9 mouse cellular contexts compared by ENCODE assay signal in genomic region chr11:97198601-97199000, GRCm38 (mm10). TPM values are rescaled to one million over a fixed set of nuclear protein-coding genes. Genes with fewer than 3 reads are reported as not detected.
DNase-seq lines count a peak whose midpoint lies in the region; ATAC-seq and TF ChIP-seq lines count a peak whose summit lies in the region.
"Had no signal": no experiment of that assay in that cellular context is flagged by ENCODE, and none has a peak within 500 bp of the region (broad histone marks: within the 10 kb centered on the region; RNA-seq: fewer than 3 reads in every experiment).

No protein-coding gene starts in this region.

- 38% methylated on average over 5 of the region's 5 CpGs for WGBS in liver, adult 2 months
- WGBS in liver, embryonic 12.5 days (ENCODE audit: insufficient replicate concordance): 11% methylated on average over 5 of the region's 5 CpGs

- no peaks in the 10 kb centered on the region for H3K79me2 ChIP-seq in liver, adult 2 months (ENCODE audit: control insufficient read depth, insufficient read depth, low read length)

- DNase-seq in CD4-positive, CD25-positive, alpha-beta regulatory T cell, adult 2 months (ENCODE audit: low read depth, low spot score): peak; percentile 80
- no peak for DNase-seq in liver, adult 2 months (ENCODE audit: extremely low read depth, low read depth, low spot score)
- DNase-seq in c-Kit-positive CD71-positive TER-119-negative erythroid progenitor cells, embryonic 14.5 days (ENCODE audit: low read depth): peak; percentile 57
- DNase-seq in heart, postnatal 14 days: peak; percentile 31 to 61
- peak; percentile 54 for DNase-seq in thymus, postnatal 0 days (ENCODE audit: low spot score)

- H3K36me3 ChIP-seq in liver, adult 2 months (ENCODE audit: control insufficient read depth, insufficient read depth, low read length): no peaks in the 10 kb centered on the region
- peaks cover 3% of the 10 kb centered on the region; the same call in 1 of the 2 replicates for H3K36me3 ChIP-seq in liver, embryonic 12.5 days
- H3K36me3 ChIP-seq: heart, embryonic 15.5 days had no signal

- intact Hi-C loops in heart, postnatal 14 days (cut with DNase I): loop anchor here (5.0 kb wide), 2 partner anchors 114 to 129 kb away; no protein-coding TSS in a partner anchor

- no peak overlapping the region for H3K4me2 ChIP-seq in liver, embryonic 12.5 days
- H3K4me2 ChIP-seq: heart, embryonic 15.5 days had no signal

- H3K27me3 ChIP-seq in liver, adult 2 months (ENCODE audit: control insufficient read depth, insufficient read depth, low read length): no peaks in the 10 kb centered on the region
- peaks cover 12% of the 10 kb centered on the region; the same call in 1 of the 2 replicates for H3K27me3 ChIP-seq in liver, embryonic 12.5 days (replicated peaks)
- H3K27me3 ChIP-seq: heart, embryonic 15.5 days had no signal

- no peaks in the 10 kb centered on the region; the same call in 1 of the 2 replicates for H3K4me1 ChIP-seq in liver, adult 2 months (ENCODE audit: control insufficient read depth, insufficient read depth, low read length)
- no peaks in the 10 kb centered on the region for H3K4me1 ChIP-seq in liver, embryonic 12.5 days
- H3K4me1 ChIP-seq: heart, embryonic 15.5 days had no signal

- no peak overlapping the region for H3K4me3 ChIP-seq in liver, adult 2 months (ENCODE audit: insufficient read depth, low read depth, low read length)
- H3K4me3 ChIP-seq in liver, embryonic 12.5 days: no peak overlapping the region
- H3K4me3 ChIP-seq: heart, embryonic 15.5 days had no signal

- no peak for ATAC-seq in CD4-positive, CD25-positive, alpha-beta regulatory T cell, adult 4 months
- ATAC-seq in liver, embryonic 12.5 days: no peak
- ATAC-seq in megakaryocyte progenitor cell, adult 5-6 weeks (replicated peaks; ENCODE audit: poor library complexity): peak; percentile 73

- H3K27ac ChIP-seq in liver, adult 2 months (replicated peaks; ENCODE audit: insufficient read depth, low read depth, low read length): no peak overlapping the region
- H3K27ac ChIP-seq in liver, embryonic 12.5 days: no peak overlapping the region
- H3K27ac ChIP-seq: heart, embryonic 15.5 days had no signal

- TF ChIP-seq CTCF in liver, adult 2 months (IDR thresholded peaks at IDR 0.05; ENCODE audit: low read depth, low read length): peak; percentile 83

- no peak for TF ChIP-seq POLR2A in liver, adult 2 months (IDR thresholded peaks at IDR 0.05; ENCODE audit: extremely low read depth, insufficient read depth, low read length)

- H3K9ac ChIP-seq in liver, adult 2 months (ENCODE audit: low read depth, low read length): no peak overlapping the region
- H3K9ac ChIP-seq in liver, embryonic 12.5 days: no peak overlapping the region
- H3K9ac ChIP-seq: heart, embryonic 15.5 days had no signal

- no peaks in the 10 kb centered on the region for H3K9me3 ChIP-seq in liver, embryonic 12.5 days (replicated peaks)
- H3K9me3 ChIP-seq: heart, embryonic 15.5 days had no signal

RNA-seq across cellular contexts. Expression of gene Kpnb1, which starts 10.9 kb away (rescaled TPM):
- 10 to 100 TPM; 23.5 to 33.4 TPM for polyA plus RNA-seq in CD4-positive, CD25-positive, alpha-beta regulatory T cell, adult 4 months (2017; shearing (Covaris generic))
- total RNA-seq in liver, adult 2 months (2014; rRNA removed): 40.7 and 44.6 TPM in 2 replicates
- polyA plus RNA-seq in liver, adult 2 months (2012; rRNA removed): 14.9 and 16.2 TPM in 2 replicates
- 38.5 and 39.3 TPM in 2 replicates for polyA plus RNA-seq in liver, embryonic 12.5 days (2016; fragmentation: Nextera tagmentation; extraction: Ambion mirVana)
- total RNA-seq in heart, postnatal 14 days (2021): 10 to 100 TPM; 86.3 to 94.8 TPM
- 156 and 175 TPM in 2 replicates for total RNA-seq in megakaryocyte progenitor cell, adult 5-6 weeks (2015)
- 312 and 387 TPM in 2 replicates for total RNA-seq in megakaryocyte progenitor cell, adult 5-6 weeks (2017)
- polyA plus RNA-seq in thymus, postnatal 0 days (2015; fragmentation: Nextera tagmentation; extraction: Ambion mirVana): 37.0 and 39.8 TPM in 2 replicates

RNA-seq across cellular contexts. Expression of gene Tbkbp1, which starts 47.3 kb away (rescaled TPM):
- under 1 TPM in 1 of 2 experiments, not detected in 1; 0.09 TPM for polyA plus RNA-seq in CD4-positive, CD25-positive, alpha-beta regulatory T cell, adult 4 months (2017; shearing (Covaris generic))
- total RNA-seq in liver, adult 2 months (2014; rRNA removed): 1.0 and 1.9 TPM in 2 replicates
- 6.1 and 6.4 TPM in 2 replicates for polyA plus RNA-seq in liver, adult 2 months (2012; rRNA removed)
- polyA plus RNA-seq in liver, embryonic 12.5 days (2016; fragmentation: Nextera tagmentation; extraction: Ambion mirVana): 3.6 and 4.0 TPM in 2 replicates
- 10 to 100 TPM; 13.4 to 15.8 TPM for total RNA-seq in heart, postnatal 14 days (2021)
- total RNA-seq in megakaryocyte progenitor cell, adult 5-6 weeks (2015): 3.6 and 4.1 TPM in 2 replicates
- total RNA-seq in megakaryocyte progenitor cell, adult 5-6 weeks (2017): 2.5 and 5.8 TPM in 2 replicates
- 0.82 and 0.98 TPM in 2 replicates for polyA plus RNA-seq in thymus, postnatal 0 days (2015; fragmentation: Nextera tagmentation; extraction: Ambion mirVana)
